Mouse (Mus musculus) hindbrain, embryonic 13.5 days (tissue): ENCODE measurements around the gene Arhgap27. TPM values are rescaled to one million over a fixed set of nuclear protein-coding genes. Genes with fewer than 3 reads are reported as not detected.

ENCODE experiments used
- polyA plus RNA-seq: library from polyadenylated mRNA; unstranded; fragments of >200 nt; fragmentation: Nextera tagmentation; extraction: Ambion mirVana; gene quantifications from 2 replicates; pipeline ENCODE4 v1.2.1, GENCODE M21; 2015

Gene Arhgap27
- polyA plus RNA-seq, 1 experiment from 2014 or later = 3.4 TPM

Other genes with a start within 250 kb of the Arhgap27 start
- gene Hexim1, start 247.5 kb downstream of the Arhgap27 start, polyA plus RNA-seq = 3.6 and 4.3 TPM in 2 replicates
- 21.3 and 22.3 TPM in 2 replicates for gene Hexim2, start 231.3 kb downstream of the Arhgap27 start, polyA plus RNA-seq
- 3.1 and 3.3 TPM in 2 replicates for gene Fmnl1, start 192.6 kb downstream of the Arhgap27 start, polyA plus RNA-seq
- gene 1700023F06Rik, start 155.1 kb downstream of the Arhgap27 start, polyA plus RNA-seq = 0.87 and 1.3 TPM in 2 replicates
- gene Spata32, start 145.3 kb downstream of the Arhgap27 start, polyA plus RNA-seq = 0.40 and 0.58 TPM in 2 replicates
- gene Map3k14, start 96.2 kb downstream of the Arhgap27 start, polyA plus RNA-seq = 3.2 and 3.4 TPM in 2 replicates
- 9.1 TPM in 2 replicates for gene Plekhm1, start 49.0 kb upstream of the Arhgap27 start, polyA plus RNA-seq
- not detected in 2 replicates for gene Lrrc37a, start 140.9 kb upstream of the Arhgap27 start, polyA plus RNA-seq